Mouse (Mus musculus) neural tube, embryonic 13.5 days (tissue): Measurements from ENCODE around the gene Prdm13. TPM values are rescaled to one million over a fixed set of nuclear protein-coding genes. Genes with fewer than 3 reads are reported as not detected.

Experiments used
- ATAC-seq: fragments of 200-750 bp; cut with Nextera tagmentation; 2 replicates; pipeline ENCODE4 v1.8.0; 2017; ENCODE audit warnings: low read depth, mild to moderate bottlenecking, moderate TSS enrichment, moderate library complexity
- H3K27ac ChIP-seq: fragments of 300-500 bp; sonication (generic); replicated peaks from 2 replicates; pipeline ENCODE4 v1.5.1; 2015; ENCODE audit warnings: moderate library complexity, mild to moderate bottlenecking, inconsistent platforms
- H3K27me3 ChIP-seq: fragments of 300-500 bp; sonication (generic); 2 replicates; pipeline ENCODE4 v1.6.1; 2015; ENCODE audit warnings: mild to moderate bottlenecking, inconsistent platforms
- H3K36me3 ChIP-seq: fragments of 300-500 bp; sonication (generic); 2 replicates; pipeline ENCODE4 v1.6.1; 2015; ENCODE audit warnings: mild to moderate bottlenecking, inconsistent platforms
- H3K4me1 ChIP-seq: fragments of 300-500 bp; sonication (generic); replicated peaks from 2 replicates; pipeline ENCODE4 v1.6.1; 2015; ENCODE audit warnings: inconsistent platforms
- H3K4me2 ChIP-seq: fragments of 300-500 bp; sonication (generic); 2 replicates; pipeline ENCODE4 v1.6.1; 2015; ENCODE audit warnings: inconsistent platforms, mild to moderate bottlenecking, moderate library complexity
- H3K4me3 ChIP-seq: fragments of 300-500 bp; sonication (generic); 2 replicates; pipeline ENCODE4 v1.5.1; 2015; ENCODE audit warnings: mild to moderate bottlenecking, inconsistent platforms
- H3K9ac ChIP-seq: fragments of 300-500 bp; sonication (generic); 2 replicates; pipeline ENCODE4 v1.6.1; 2015; ENCODE audit warnings: moderate library complexity, mild to moderate bottlenecking, inconsistent platforms
- H3K9me3 ChIP-seq: fragments of 300-500 bp; sonication (generic); 2 replicates; pipeline ENCODE4 v1.6.1; 2016; ENCODE audit warnings: inconsistent platforms
- WGBS: fragments of 180-500 bp; shearing (Covaris S2); methylation state at CpG from one replicate; pipeline ENCODE4 v1.1.7; 2015; 5-methylcytosine and 5-hydroxymethylcytosine counted together
- polyA plus RNA-seq: library from polyadenylated mRNA; unstranded; fragments of >200 nt; fragmentation: Nextera tagmentation; extraction: Ambion mirVana; gene quantifications from 2 replicates; pipeline ENCODE4 v1.2.1, GENCODE M21; 2015

Prdm13 gene
- polyA plus RNA-seq, 1 experiment from 2014 or later: 1.4 TPM

DNA sequence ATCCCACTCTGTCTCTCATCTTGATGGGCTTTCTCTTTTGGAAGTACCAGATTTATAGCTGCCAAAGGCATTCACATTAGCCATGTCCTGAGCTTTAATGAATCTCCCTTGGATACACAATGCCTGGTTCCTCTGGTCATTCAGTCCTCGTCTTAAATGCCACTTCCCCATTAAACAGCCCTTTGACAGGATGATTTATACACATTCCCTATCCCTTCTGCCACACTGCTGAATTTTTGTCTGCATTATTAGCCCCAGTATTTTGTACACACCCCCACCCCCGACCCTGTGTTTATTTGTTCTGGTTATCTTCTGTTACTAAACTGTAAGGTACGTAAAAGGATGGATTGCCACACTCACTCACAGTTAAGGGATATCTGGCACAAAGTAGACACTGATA, 27.6 kb downstream of the Prdm13 start:
- no peak overlapping the region for H3K4me3 ChIP-seq
- H3K9me3 ChIP-seq: no peaks in the 10 kb centered on the region
- H3K36me3 ChIP-seq: no peaks in the 10 kb centered on the region
- H3K27me3 ChIP-seq: no peaks in the 10 kb centered on the region
- peaks cover 5% of the 10 kb centered on the region; the same call in 1 of the 2 replicates for H3K4me1 ChIP-seq
- ATAC-seq: no peak
- no peak overlapping the region for H3K27ac ChIP-seq
- WGBS: 21% methylated on average over 3 of the region's 3 CpGs
- H3K4me2 ChIP-seq: no peak overlapping the region
- no peak overlapping the region for H3K9ac ChIP-seq

DNA sequence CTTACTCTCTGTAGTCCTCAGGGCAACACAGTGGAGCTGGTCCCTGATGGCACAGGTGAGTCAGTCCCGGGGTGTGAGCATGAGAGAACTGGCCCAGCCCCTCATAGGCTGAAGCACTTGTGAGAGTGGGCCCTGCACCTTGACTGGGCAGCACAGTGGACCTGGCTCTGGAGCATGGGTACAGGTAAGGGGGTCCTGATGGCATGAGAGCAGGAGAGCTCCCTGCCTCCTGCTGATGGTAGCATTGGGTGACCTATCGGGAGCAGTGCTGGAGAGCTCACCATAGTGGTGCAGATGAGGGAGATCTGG, 56.5 kb downstream of the Prdm13 start:
- no peaks in the 10 kb centered on the region for H3K27me3 ChIP-seq
- H3K36me3 ChIP-seq: no peaks in the 10 kb centered on the region
- no peak overlapping the region for H3K4me2 ChIP-seq
- 90% methylated on average over 2 of the region's 2 CpGs for WGBS
- peak; percentile 59; the same call in 1 of the 2 replicates for ATAC-seq
- H3K4me1 ChIP-seq: no peaks in the 10 kb centered on the region; the same call in 1 of the 2 replicates
- H3K9me3 ChIP-seq: no peaks in the 10 kb centered on the region
- H3K27ac ChIP-seq: no peak overlapping the region
- H3K9ac ChIP-seq: no peak overlapping the region
- H3K4me3 ChIP-seq: no peak overlapping the region

DNA sequence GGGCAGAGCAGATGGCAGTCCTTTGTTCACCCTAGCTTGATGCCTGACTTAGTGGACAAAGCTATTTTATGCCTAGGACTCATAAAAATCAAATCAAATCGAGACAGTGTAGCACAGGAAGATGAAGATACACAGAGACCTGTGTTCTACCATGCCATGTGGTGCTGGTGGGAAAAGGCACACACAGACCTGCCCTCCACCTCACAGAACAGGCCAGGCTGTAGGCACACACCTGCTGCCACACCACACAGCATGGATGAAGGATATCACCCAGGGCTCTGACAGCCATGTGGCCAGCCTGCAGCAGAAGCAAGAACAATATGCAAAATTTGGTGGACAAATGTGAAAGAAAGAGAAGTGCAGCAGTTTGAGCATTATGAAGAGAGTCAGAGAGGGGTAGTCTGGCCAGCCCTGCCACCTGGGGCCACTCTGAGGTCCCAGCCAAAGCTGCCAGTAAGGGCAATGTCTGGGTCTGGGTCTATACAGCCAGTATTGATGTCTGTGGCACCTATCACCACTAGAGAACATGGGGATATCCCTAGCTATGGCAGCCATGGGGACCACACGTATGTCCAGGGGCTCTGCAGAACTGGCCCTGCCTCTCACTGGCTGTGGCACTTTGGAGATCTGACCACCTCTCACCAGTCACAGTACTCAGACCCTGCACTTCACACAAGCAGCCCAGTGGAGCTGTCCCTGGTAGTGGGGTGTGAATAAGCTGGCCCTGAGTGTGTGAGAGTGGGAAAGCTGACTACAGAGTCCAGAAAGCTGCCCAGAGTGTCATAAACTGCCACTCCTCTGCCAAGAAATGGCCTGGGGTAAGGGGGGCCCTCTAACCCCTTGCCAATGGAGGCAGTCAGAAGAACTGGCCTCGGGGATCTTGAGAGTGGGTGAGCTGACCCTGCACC, 57.1 kb downstream of the Prdm13 start:
- Histone ChIP-seq H3K4me3 (no peak overlapping the region), H3K27me3 (no peaks in the 10 kb centered on the region), H3K4me2 (no peak overlapping the region), H3K36me3 (no peaks in the 10 kb centered on the region), H3K9ac (no peak overlapping the region), H3K9me3 (no peaks in the 10 kb centered on the region), H3K4me1 (no peaks in the 10 kb centered on the region; the same call in 1 of the 2 replicates), H3K27ac (no peak overlapping the region)
- peak; percentile 19 for ATAC-seq
- WGBS: 59% methylated on average over 3 of the region's 3 CpGs

Other genes with a start within 250 kb of the Prdm13 start
- gene Ccnc, start 41.7 kb upstream of the Prdm13 start, polyA plus RNA-seq: 69.8 and 72.8 TPM in 2 replicates
- gene Usp45, start 81.2 kb upstream of the Prdm13 start, polyA plus RNA-seq: 6.5 and 8.4 TPM in 2 replicates
- 23.9 and 24.8 TPM in 2 replicates for gene Tstd3, start 81.2 kb upstream of the Prdm13 start, polyA plus RNA-seq
- 150 and 166 TPM in 2 replicates for gene Pnisr, start 161.6 kb upstream of the Prdm13 start, polyA plus RNA-seq
- gene Coq3, start 193.7 kb upstream of the Prdm13 start, polyA plus RNA-seq: 12.3 and 13.4 TPM in 2 replicates
- gene Faxc, start 245.4 kb upstream of the Prdm13 start, polyA plus RNA-seq: 19.6 and 20.3 TPM in 2 replicates